Mouse (Mus musculus) stomach, embryonic 14.5 days (tissue): ENCODE measurements around the gene Ablim1. TPM values are rescaled to one million over a fixed set of nuclear protein-coding genes. Genes with fewer than 3 reads are reported as not detected.

Source experiments
- ATAC-seq: fragments of 200-750 bp; cut with Nextera tagmentation; 2 replicates; pipeline ENCODE4 v1.8.0; 2017; ENCODE audit warnings: low read depth, moderate TSS enrichment; ENCODE audit not compliant: insufficient number of reproducible peaks, insufficient read depth, low FRiP score
- H3K27ac ChIP-seq: fragments of 300-500 bp; sonication (generic); 2 replicates; pipeline ENCODE4 v1.5.1; 2014; ENCODE audit warnings: mild to moderate bottlenecking, low read length, moderate library complexity, mixed read lengths
- H3K27me3 ChIP-seq: fragments of 300-500 bp; sonication (generic); 2 replicates; pipeline ENCODE4 v1.6.1; 2014; ENCODE audit warnings: low read length, control low read depth, mixed read lengths; ENCODE audit not compliant: control insufficient read depth, insufficient read depth
- H3K36me3 ChIP-seq: fragments of 300-500 bp; sonication (generic); 2 replicates; pipeline ENCODE4 v1.6.1; 2014; ENCODE audit warnings: mild to moderate bottlenecking, control low read depth, low read length, moderate library complexity, mixed read lengths; ENCODE audit not compliant: control insufficient read depth, insufficient read depth
- H3K4me1 ChIP-seq: fragments of 300-500 bp; sonication (generic); 2 replicates; pipeline ENCODE4 v1.6.1; 2014; ENCODE audit warnings: low read length, control low read depth, mixed read lengths; ENCODE audit not compliant: control insufficient read depth, insufficient read depth
- H3K4me2 ChIP-seq: fragments of 300-500 bp; sonication (generic); replicated peaks from 2 replicates; pipeline ENCODE4 v1.6.1; 2014; ENCODE audit warnings: low read depth, low read length, control low read depth
- H3K4me3 ChIP-seq: fragments of 300-500 bp; sonication (generic); 2 replicates; pipeline ENCODE4 v1.5.1; 2014; ENCODE audit warnings: low read depth, low read length, control low read depth
- H3K9ac ChIP-seq: fragments of 300-500 bp; sonication (generic); replicated peaks from 2 replicates; pipeline ENCODE4 v1.6.1; 2014; ENCODE audit warnings: low read depth, mild to moderate bottlenecking, control low read depth, low read length, moderate library complexity, mixed read lengths
- H3K9me3 ChIP-seq: fragments of 300-500 bp; sonication (generic); 2 replicates; pipeline ENCODE4 v1.6.1; 2016; ENCODE audit warnings: low read depth, low read length, control low read depth; ENCODE audit not compliant: control insufficient read depth
- WGBS: fragments of 180-500 bp; shearing (Covaris S2); extraction: QIAGEN DNeasy Blood & Tissue Kit; methylation state at CpG from one replicate; pipeline ENCODE4 v1.1.7; 2014; 5-methylcytosine and 5-hydroxymethylcytosine counted together
- polyA plus RNA-seq: library from polyadenylated mRNA; unstranded; fragments of >200 nt; fragmentation: Nextera tagmentation; extraction: Ambion mirVana; gene quantifications from 2 replicates; pipeline ENCODE4 v1.2.1, GENCODE M21; 2014

Gene Ablim1
- polyA plus RNA-seq, 1 experiment from 2014 or later = 36.9 TPM

DNA sequence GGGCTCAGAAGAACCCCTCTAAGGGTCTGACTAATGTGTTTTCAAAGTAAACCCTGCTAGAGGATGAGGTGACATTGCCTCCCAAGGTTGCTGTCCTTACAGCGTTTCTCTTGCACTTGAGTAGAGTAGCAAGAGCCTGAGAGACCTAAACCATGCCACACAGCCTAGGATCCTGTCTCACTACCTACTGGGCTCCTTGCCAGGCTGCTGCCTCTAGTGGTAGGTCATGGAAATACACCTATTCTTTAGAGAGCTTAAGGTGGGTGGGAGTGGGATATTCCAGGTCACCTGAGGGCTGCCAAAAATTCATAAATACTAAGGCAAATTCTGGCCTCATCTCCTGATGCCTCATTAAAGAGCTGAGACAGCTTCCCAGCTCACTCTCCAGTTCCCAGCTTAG lies 164.4 kb downstream of the Ablim1 start:
- H3K4me3 ChIP-seq = no peak overlapping the region
- H3K27ac ChIP-seq = no peak overlapping the region
- H3K9me3 ChIP-seq = no peaks in the 10 kb centered on the region
- WGBS = 44% methylated on average over 1 of the region's 1 CpGs
- peaks cover 7% of the 10 kb centered on the region; the same call in 1 of the 2 replicates for H3K4me1 ChIP-seq
- no peak for ATAC-seq
- no peaks in the 10 kb centered on the region for H3K27me3 ChIP-seq
- H3K9ac ChIP-seq = no peak overlapping the region
- H3K36me3 ChIP-seq = no peaks in the 10 kb centered on the region
- H3K4me2 ChIP-seq = no peak overlapping the region

DNA sequence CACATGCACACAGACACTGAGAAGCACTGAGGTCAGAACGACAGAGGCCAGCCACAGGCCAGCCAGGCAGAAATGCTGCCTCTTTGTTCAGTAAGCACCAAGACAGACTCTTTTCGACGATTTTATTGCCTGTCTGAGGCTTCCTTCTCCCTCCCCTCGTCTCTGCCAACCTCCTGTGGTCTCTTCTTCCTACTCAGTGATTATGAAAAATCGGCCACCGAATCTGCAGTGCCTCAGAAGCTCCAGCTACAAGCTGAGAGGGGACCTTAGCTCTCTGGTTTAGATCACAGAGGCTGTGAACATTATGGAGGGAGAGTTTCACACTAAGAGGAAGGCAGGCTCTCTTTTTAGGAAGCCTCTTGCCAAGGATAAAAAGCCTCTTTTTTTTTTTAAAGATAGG lies 167.0 kb downstream of the Ablim1 start:
- H3K4me2 ChIP-seq = no peak overlapping the region
- peaks cover 4% of the 10 kb centered on the region; the same call in 1 of the 2 replicates for H3K4me1 ChIP-seq
- H3K9ac ChIP-seq = no peak overlapping the region
- H3K27me3 ChIP-seq = no peaks in the 10 kb centered on the region
- H3K4me3 ChIP-seq = no peak overlapping the region
- no peaks in the 10 kb centered on the region for H3K36me3 ChIP-seq
- no peaks in the 10 kb centered on the region for H3K9me3 ChIP-seq
- no peak overlapping the region for H3K27ac ChIP-seq
- 50% methylated on average over 6 of the region's 6 CpGs for WGBS
- no peak for ATAC-seq

GRCm38 (mm10) chr19:57146936-57147335 lies 167.8 kb downstream of the Ablim1 start:
- no peak for ATAC-seq
- no peak overlapping the region for H3K9ac ChIP-seq
- no peaks in the 10 kb centered on the region for H3K4me1 ChIP-seq
- H3K27ac ChIP-seq = no peak overlapping the region
- no peaks in the 10 kb centered on the region for H3K9me3 ChIP-seq
- no peaks in the 10 kb centered on the region for H3K36me3 ChIP-seq
- no peaks in the 10 kb centered on the region for H3K27me3 ChIP-seq
- H3K4me2 ChIP-seq = no peak overlapping the region
- 56% methylated on average over 6 of the region's 6 CpGs for WGBS
- no peak overlapping the region for H3K4me3 ChIP-seq

- no peak overlapping the region for H3K27ac ChIP-seq
- no peak for ATAC-seq
- no peak overlapping the region for H3K4me3 ChIP-seq
- no peak overlapping the region for H3K4me2 ChIP-seq
- no peaks in the 10 kb centered on the region for H3K4me1 ChIP-seq
- H3K9me3 ChIP-seq = no peaks in the 10 kb centered on the region
- WGBS = 78% methylated on average over 3 of the region's 3 CpGs
- H3K36me3 ChIP-seq = no peaks in the 10 kb centered on the region
- H3K9ac ChIP-seq = no peak overlapping the region
- no peaks in the 10 kb centered on the region for H3K27me3 ChIP-seq
Observed at GRCm38 (mm10) chr19:57143646-57144045, 171.1 kb downstream of the Ablim1 start.

DNA sequence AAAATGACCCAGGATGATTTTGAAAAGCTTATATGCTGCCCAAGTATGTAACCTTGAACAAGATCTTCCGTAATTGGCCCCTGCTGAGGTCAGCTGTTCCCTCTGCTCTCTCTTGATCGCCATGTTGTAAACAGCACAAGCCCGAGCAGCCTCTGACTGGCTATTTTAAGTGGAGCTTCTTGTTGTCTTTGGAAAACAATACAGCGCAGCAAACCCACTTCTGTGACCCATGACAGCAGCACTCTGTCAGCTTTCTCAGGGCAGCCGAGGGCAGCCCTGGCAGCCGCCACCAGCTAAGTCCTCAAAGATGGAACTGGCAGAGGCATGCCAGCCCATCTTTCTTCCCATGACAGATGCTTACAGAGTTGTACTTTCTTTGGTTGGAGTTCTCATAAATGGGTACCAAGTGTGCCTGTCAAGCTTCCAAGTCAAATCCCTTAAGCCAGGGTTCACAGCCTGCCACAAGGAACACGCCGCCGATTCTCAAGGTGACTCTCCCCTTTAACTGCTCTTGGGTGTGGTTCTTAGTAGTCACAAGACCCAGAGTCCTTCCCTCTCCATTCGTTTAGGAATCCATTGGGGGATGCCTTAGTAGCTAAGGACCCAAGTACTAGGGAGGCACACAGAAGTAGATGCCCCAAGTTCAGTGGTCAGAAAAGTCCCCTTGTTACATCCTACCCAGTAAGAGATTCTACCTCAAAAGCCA lies 172.8 kb downstream of the Ablim1 start:
- H3K9ac ChIP-seq = no peak overlapping the region
- no peak for ATAC-seq
- WGBS = 72% methylated on average over 10 of the region's 10 CpGs
- H3K4me2 ChIP-seq = no peak overlapping the region
- H3K27me3 ChIP-seq = no peaks in the 10 kb centered on the region
- no peaks in the 10 kb centered on the region for H3K9me3 ChIP-seq
- H3K36me3 ChIP-seq = no peaks in the 10 kb centered on the region
- H3K27ac ChIP-seq = no peak overlapping the region
- H3K4me1 ChIP-seq = no peaks in the 10 kb centered on the region
- no peak overlapping the region for H3K4me3 ChIP-seq

GRCm38 (mm10) chr19:57140874-57141273 lies 173.8 kb downstream of the Ablim1 start:
- H3K36me3 ChIP-seq = no peaks in the 10 kb centered on the region
- peaks cover under 1% of the 10 kb centered on the region; the same call in 1 of the 2 replicates for H3K4me1 ChIP-seq
- no peak overlapping the region for H3K4me2 ChIP-seq
- no peak overlapping the region for H3K9ac ChIP-seq
- ATAC-seq = no peak
- no peak overlapping the region for H3K27ac ChIP-seq
- no peaks in the 10 kb centered on the region for H3K27me3 ChIP-seq
- H3K9me3 ChIP-seq = no peaks in the 10 kb centered on the region
- WGBS = 55% methylated on average over 1 of the region's 1 CpGs
- no peak overlapping the region for H3K4me3 ChIP-seq

GRCm38 (mm10) chr19:57140071-57140470 lies 174.6 kb downstream of the Ablim1 start:
- Histone ChIP-seq H3K9me3 (no peaks in the 10 kb centered on the region), H3K27me3 (no peaks in the 10 kb centered on the region), H3K27ac (no peak overlapping the region), H3K36me3 (no peaks in the 10 kb centered on the region), H3K4me2 (no peak overlapping the region), H3K4me1 (peaks cover 4% of the 10 kb centered on the region; the same call in 1 of the 2 replicates), H3K9ac (no peak overlapping the region), H3K4me3 (no peak overlapping the region)
- ATAC-seq = no peak
- WGBS = 72% methylated on average over 7 of the region's 7 CpGs

- no peak for ATAC-seq
- Histone ChIP-seq H3K9me3 (no peaks in the 10 kb centered on the region), H3K36me3 (no peaks in the 10 kb centered on the region), H3K27me3 (no peaks in the 10 kb centered on the region), H3K27ac (no peak overlapping the region), H3K4me1 (peaks cover 7% of the 10 kb centered on the region), H3K4me3 (no peak overlapping the region), H3K4me2 (no peak overlapping the region), H3K9ac (no peak overlapping the region)
- 76% methylated on average over 13 of the region's 13 CpGs for WGBS
Observed at GRCm38 (mm10) chr19:57138909-57139617, 175.7 kb downstream of the Ablim1 start.
